Mouse (Mus musculus) CD4-positive helper T cell, adult 2 months (primary cell): ENCODE data around the gene Slamf8.
A peak's percentile ranks its signal among the peaks of the same experiment; 100 is the strongest.

ENCODE experiments used
- DNase-seq: peaks from one replicate; pipeline ENCODE4 v3.0.0-alpha.2; 2012; ENCODE audit warnings: low read depth, missing footprints, low spot score

Slamf8 gene

GRCm38 (mm10) chr1:172590385-172590784 is at the start of gene Slamf8:
Gene Slamf8 (minus strand): TSS chr1:172590568.
- DNase-seq, result peak; percentile 3

- DNase-seq, result no peak
Measured at GRCm38 (mm10) chr1:172638781-172639180, 48.4 kb upstream of the Slamf8 start.

- no peak for DNase-seq
Measured at GRCm38 (mm10) chr1:172637801-172638200, 47.4 kb upstream of the Slamf8 start.

- DNase-seq, result no peak
Measured at GRCm38 (mm10) chr1:172636266-172636665, 45.9 kb upstream of the Slamf8 start.

- DNase-seq, result no peak
Measured at GRCm38 (mm10) chr1:172635258-172635657, 44.9 kb upstream of the Slamf8 start.

- no peak for DNase-seq
Measured at GRCm38 (mm10) chr1:172634136-172634535, 43.8 kb upstream of the Slamf8 start.

- DNase-seq, result peak; percentile 96
Measured at GRCm38 (mm10) chr1:172632451-172633326, 42.3 kb upstream of the Slamf8 start, which contains the start of gene Dusp23. Gene Dusp23 (minus strand): TSS chr1:172632962.

GRCm38 (mm10) chr1:172631721-172632120 is 41.4 kb upstream of the Slamf8 start:
- no peak for DNase-seq

- DNase-seq, result no peak
Measured at GRCm38 (mm10) chr1:172629831-172630230, 39.5 kb upstream of the Slamf8 start.

- DNase-seq, result no peak
Measured at GRCm38 (mm10) chr1:172626306-172626705, 35.9 kb upstream of the Slamf8 start.

- no peak for DNase-seq
Measured at GRCm38 (mm10) chr1:172624081-172624480, 33.7 kb upstream of the Slamf8 start.

GRCm38 (mm10) chr1:172623599-172623998 is 33.2 kb upstream of the Slamf8 start:
- peak; percentile 21 for DNase-seq

GRCm38 (mm10) chr1:172619235-172619634 is 28.9 kb upstream of the Slamf8 start:
- peak; percentile 48 for DNase-seq

- no peak for DNase-seq
Measured at GRCm38 (mm10) chr1:172618141-172618540, 27.8 kb upstream of the Slamf8 start.

- DNase-seq, result no peak
Measured at GRCm38 (mm10) chr1:172617365-172618076, 27.2 kb upstream of the Slamf8 start.

GRCm38 (mm10) chr1:172616537-172617300 is 26.4 kb upstream of the Slamf8 start:
- no peak for DNase-seq

- no peak for DNase-seq
Measured at GRCm38 (mm10) chr1:172615412-172615811, 25.0 kb upstream of the Slamf8 start.

GRCm38 (mm10) chr1:172614654-172615053 is 24.3 kb upstream of the Slamf8 start:
- DNase-seq, result no peak

- DNase-seq, result peak; percentile 17
Measured at GRCm38 (mm10) chr1:172612745-172613144, 22.4 kb upstream of the Slamf8 start.

GRCm38 (mm10) chr1:172611304-172611703 is 20.9 kb upstream of the Slamf8 start:
- no peak for DNase-seq

GRCm38 (mm10) chr1:172602326-172602725 is 12.0 kb upstream of the Slamf8 start, which contains the start of gene Fcrl6:
Gene Fcrl6 (minus strand): TSS chr1:172602551.
- DNase-seq, result no peak

GRCm38 (mm10) chr1:172594495-172594894 is 4.1 kb upstream of the Slamf8 start:
- DNase-seq, result peak; percentile 10
